Mouse (Mus musculus) embryonic stem cell, embryonic (primary cell): Measurements from ENCODE around the gene Nsun7.

ENCODE experiments used
- CTCF ChIA-PET, 4 experiments: fragments of 300-600 bp in 2 of 4; fragments of 350-600 bp in 2 of 4; sonication (Branson Sonifier 250); formaldehyde crosslinking; loops; one replicate each; lab custom pipeline; 2022; ENCODE audit warnings: inconsistent platforms in 2 of 4; lab: Charles Lee
- POLR2A ChIA-PET, 4 experiments: fragments of 300-600 bp in 2 of 4; fragments of 350-600 bp in 2 of 4; sonication (Branson Sonifier 250); formaldehyde crosslinking; loops; one replicate each; lab custom pipeline; 2022; ENCODE audit warnings: antibody characterized with exemption in 4 of 4, inconsistent platforms in 1 of 4; lab: Charles Lee

Gene Nsun7

GRCm38 (mm10) chr5:66259000-66259399, 697 bp upstream of the Nsun7 start:
- ChIA-PET CTCF (interaction anchor here in 1 of 4 experiments (0.8 kb wide), 1 partner anchor 11 kb away, joined by 5 read pairs; no protein-coding TSS in a partner anchor), POLR2A (interaction anchor here in 2 of 4 experiments (1.0 to 1.4 kb wide), 3 partner anchors 8 to 417 kb away, joined by 3 to 7 read pairs (median 4); partner anchors contain the start of gene Uchl1 (in 1 of the 2))

GRCm38 (mm10) chr5:66259431-66259755, 304 bp upstream of the Nsun7 start:
- POLR2A ChIA-PET: interaction anchor here in 3 of 4 experiments (0.6 to 1.4 kb wide), 6 partner anchors 8 to 740 kb away, joined by 3 to 7 read pairs (median 5); partner anchors contain the start of gene Uchl1 (in 2 of the 3)
- CTCF ChIA-PET: interaction anchor here (0.5 to 1.5 kb wide), 8 partner anchors 12 to 124 kb away, joined by 3 to 5 read pairs (median 3); no protein-coding TSS in a partner anchor

GRCm38 (mm10) chr5:66262475-66262874, 2.8 kb downstream of the Nsun7 start:
- ChIA-PET POLR2A (interaction anchor here in 1 of 4 experiments (1.5 kb wide), 1 partner anchor 414 kb away, joined by 5 read pairs; the partner anchor contains the start of gene Uchl1), CTCF (no interaction called here)

DNA sequence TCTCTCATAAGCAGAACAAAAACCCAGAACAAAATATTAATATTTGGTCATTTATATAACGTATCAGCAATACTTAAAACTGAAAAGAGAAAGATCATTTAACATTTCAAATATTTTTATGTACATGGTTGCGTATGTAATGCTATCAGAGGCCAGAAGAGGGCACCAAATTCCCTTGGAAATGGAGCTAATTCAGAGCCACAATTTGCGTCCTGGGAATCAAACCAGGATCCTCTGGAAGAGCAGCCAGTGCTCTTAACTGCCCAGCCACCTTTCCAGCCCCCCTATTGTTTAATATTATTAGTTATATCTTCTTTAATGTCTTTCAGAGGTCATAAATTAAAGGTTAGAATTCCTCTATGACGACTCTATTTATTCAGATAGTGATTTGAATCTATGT, 3.7 kb downstream of the Nsun7 start:
- POLR2A ChIA-PET: interaction anchor here in 2 of 4 experiments (1.0 to 1.2 kb wide), 3 partner anchors 122 to 426 kb away, joined by 3 to 4 read pairs (median 3); partner anchors contain the start of gene Uchl1 (in 1 of the 2)
- CTCF ChIA-PET: interaction anchor here (0.6 to 1.6 kb wide), 20 partner anchors 10 to 431 kb away, joined by 3 to 6 read pairs (median 4); no protein-coding TSS in a partner anchor

GRCm38 (mm10) chr5:66269616-66270015, 9.9 kb downstream of the Nsun7 start:
- ChIA-PET CTCF (interaction anchor here in 1 of 4 experiments (0.8 kb wide), 1 partner anchor 100 kb away, joined by 3 read pairs; no protein-coding TSS in a partner anchor), POLR2A (interaction anchor here in 3 of 4 experiments (0.6 to 1.7 kb wide), 3 partner anchors 27 to 407 kb away, joined by 3 to 8 read pairs (median 5); partner anchors contain the start of gene Uchl1 (in 2 of the 3))

- POLR2A ChIA-PET: interaction anchor here in 1 of 4 experiments (1.7 kb wide), 1 partner anchor 405 kb away, joined by 8 read pairs; the partner anchor contains the start of gene Uchl1
- CTCF ChIA-PET: no interaction called here
Observed at GRCm38 (mm10) chr5:66271141-66271540, 11.4 kb downstream of the Nsun7 start.

DNA sequence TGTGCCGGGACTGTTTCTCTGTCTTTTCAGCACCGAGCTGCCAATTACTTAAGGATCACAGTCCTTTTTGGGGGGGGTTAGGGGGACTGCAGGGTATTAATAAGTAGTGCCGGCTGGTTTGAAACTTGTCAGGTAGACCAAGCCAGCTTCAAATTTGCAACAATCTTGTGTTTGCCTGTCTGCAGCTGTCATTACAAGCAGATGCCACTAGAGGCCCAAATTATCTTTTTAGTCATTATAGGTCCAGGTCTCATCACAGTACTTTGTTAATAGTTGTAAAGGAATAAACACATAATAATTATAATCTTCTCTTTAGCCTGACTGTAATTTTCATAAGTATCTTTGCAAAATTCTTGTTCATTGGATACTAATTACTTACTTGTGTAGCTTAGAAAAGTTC, 14.7 kb downstream of the Nsun7 start:
- POLR2A ChIA-PET: interaction anchor here in 2 of 4 experiments (0.6 to 1.1 kb wide), 3 partner anchors 12 to 401 kb away, joined by 3 read pairs; partner anchors contain the start of gene Uchl1 (in 1 of the 2)
- CTCF ChIA-PET: interaction anchor here in 3 of 4 experiments (0.6 to 2.1 kb wide), 8 partner anchors 11 to 1028 kb away, joined by 3 to 9 read pairs (median 3); no protein-coding TSS in a partner anchor

DNA sequence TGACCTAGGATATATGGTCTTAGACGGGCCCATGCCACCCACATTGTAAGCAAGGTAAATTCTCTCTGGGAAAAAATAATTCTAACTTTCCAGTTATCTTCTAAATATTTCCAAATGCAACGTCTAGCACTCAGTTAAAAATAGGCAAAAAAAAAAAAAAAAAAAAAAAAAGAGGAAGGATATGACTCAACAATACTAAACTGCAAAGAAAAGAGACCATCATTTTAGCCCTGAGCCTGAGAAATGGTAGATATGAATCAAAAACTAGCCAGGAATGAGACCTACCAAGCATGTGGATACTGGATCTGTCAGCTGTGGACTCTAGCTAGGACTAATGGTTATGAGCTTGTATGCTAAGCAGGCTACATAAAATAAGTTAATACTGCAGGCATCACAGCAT, 20.0 kb downstream of the Nsun7 start:
- ChIA-PET POLR2A (interaction anchor here in 2 of 4 experiments (0.7 to 1.2 kb wide), 2 partner anchors 63 to 388 kb away, joined by 4 to 7 read pairs; no protein-coding TSS in a partner anchor), CTCF (interaction anchor here in 3 of 4 experiments (0.7 to 1.3 kb wide), 5 partner anchors 10 to 1065 kb away, joined by 3 to 5 read pairs (median 4); no protein-coding TSS in a partner anchor)

DNA sequence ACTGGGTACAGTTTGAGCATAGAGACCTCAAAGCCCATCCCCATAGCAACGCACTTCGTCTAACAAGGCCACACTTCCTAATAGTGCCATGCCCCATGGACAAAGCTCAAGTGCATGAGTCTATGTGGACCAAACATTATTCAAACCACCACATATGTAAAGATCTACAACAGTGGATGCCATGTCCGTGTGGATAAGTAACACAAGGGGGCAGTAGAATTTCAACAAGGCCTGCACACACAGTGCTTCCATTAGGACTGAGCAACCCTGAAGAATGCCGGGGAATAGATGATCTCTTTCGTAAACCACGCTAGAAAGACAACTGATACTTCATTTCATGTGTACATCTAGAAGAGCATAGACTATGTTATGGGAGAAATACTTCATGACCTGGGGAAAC, 21.0 kb downstream of the Nsun7 start:
- POLR2A ChIA-PET: interaction anchor here in 2 of 4 experiments (0.6 to 1.2 kb wide), 2 partner anchors 387 to 560 kb away, joined by 3 to 7 read pairs; no protein-coding TSS in a partner anchor

GRCm38 (mm10) chr5:66294106-66294625, 34.5 kb downstream of the Nsun7 start:
- CTCF ChIA-PET: no interaction called here
- POLR2A ChIA-PET: no interaction called here

More for the DNA sequence above, 21.0 kb downstream of the Nsun7 start:
- CTCF ChIA-PET: interaction anchor here in 3 of 4 experiments (0.6 to 1.3 kb wide), 4 partner anchors 9 to 382 kb away, joined by 3 to 6 read pairs (median 4); no protein-coding TSS in a partner anchor

DNA sequence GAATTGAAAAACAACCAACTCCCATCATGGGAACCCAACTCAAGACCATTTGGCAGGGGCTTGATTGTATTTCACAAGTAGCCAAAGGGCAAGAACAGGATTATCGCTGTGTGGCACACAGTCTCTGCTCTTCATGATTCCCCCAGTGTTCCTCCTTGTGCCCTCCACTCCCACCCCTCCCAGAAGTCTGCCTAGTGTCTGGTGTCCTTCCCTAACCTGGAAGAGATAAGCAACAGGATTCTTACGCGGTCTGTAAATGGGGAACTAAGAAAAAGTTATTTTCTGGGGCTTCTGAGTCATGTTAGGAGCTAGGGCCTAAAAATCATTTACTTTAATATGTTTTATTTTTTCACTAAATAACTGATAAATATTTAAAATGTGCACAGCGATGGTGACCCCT, 35.3 kb downstream of the Nsun7 start:
- ChIA-PET CTCF (interaction anchor here in 2 of 4 experiments (0.7 to 1.5 kb wide), 2 partner anchors 30 to 31 kb away, joined by 3 read pairs; no protein-coding TSS in a partner anchor), POLR2A (interaction anchor here in 1 of 4 experiments (2.7 kb wide), 1 partner anchor 382 kb away, joined by 13 read pairs; the partner anchor contains the start of gene Uchl1)

- ChIA-PET POLR2A (interaction anchor here in 2 of 4 experiments (0.7 to 2.7 kb wide), 2 partner anchors 26 to 381 kb away, joined by 5 to 13 read pairs; partner anchors contain the start of gene Uchl1 (in 1 of the 2)), CTCF (interaction anchor here in 2 of 4 experiments (0.6 to 1.5 kb wide), 2 partner anchors 30 to 788 kb away, joined by 3 to 6 read pairs; no protein-coding TSS in a partner anchor)
Observed at GRCm38 (mm10) chr5:66296116-66296515, 36.4 kb downstream of the Nsun7 start.

- POLR2A ChIA-PET: interaction anchor here in 1 of 4 experiments (0.6 kb wide), 1 partner anchor 109 kb away, joined by 3 read pairs; no protein-coding TSS in a partner anchor
Observed at GRCm38 (mm10) chr5:66298856-66299255, 39.2 kb downstream of the Nsun7 start.

GRCm38 (mm10) chr5:66300576-66300975, 40.9 kb downstream of the Nsun7 start:
- ChIA-PET CTCF (interaction anchor here in 2 of 4 experiments (0.7 to 1.3 kb wide), 2 partner anchors 19 to 734 kb away, joined by 3 to 4 read pairs; no protein-coding TSS in a partner anchor), POLR2A (interaction anchor here in 2 of 4 experiments (0.6 to 0.7 kb wide), 3 partner anchors 33 to 51 kb away, joined by 3 to 7 read pairs (median 6); no protein-coding TSS in a partner anchor)

More at GRCm38 (mm10) chr5:66298856-66299255, 39.2 kb downstream of the Nsun7 start:
- CTCF ChIA-PET: no interaction called here

- CTCF ChIA-PET: interaction anchor here in 1 of 4 experiments (1.1 kb wide), 1 partner anchor 13 kb away, joined by 3 read pairs; no protein-coding TSS in a partner anchor
- POLR2A ChIA-PET: interaction anchor here in 1 of 4 experiments (0.9 to 1.0 kb wide), 2 partner anchors 10 to 510 kb away, joined by 3 to 5 read pairs; no protein-coding TSS in a partner anchor
Observed at GRCm38 (mm10) chr5:66302085-66302815, 42.6 kb downstream of the Nsun7 start.

- ChIA-PET POLR2A (interaction anchor here in 1 of 4 experiments (0.6 kb wide), 1 partner anchor 267 kb away, joined by 3 read pairs; no protein-coding TSS in a partner anchor), CTCF (no interaction called here)
Observed at GRCm38 (mm10) chr5:66302873-66303272, 43.2 kb downstream of the Nsun7 start.

GRCm38 (mm10) chr5:66304300-66305067, 44.8 kb downstream of the Nsun7 start:
- CTCF ChIA-PET: interaction anchor here in 2 of 4 experiments (0.9 to 1.5 kb wide), 3 partner anchors 22 to 34 kb away, joined by 3 to 4 read pairs (median 3); no protein-coding TSS in a partner anchor
- POLR2A ChIA-PET: no interaction called here
